Mouse (Mus musculus) large intestine, adult 2 months (tissue): ENCODE data around the gene Mamdc2. TPM values are rescaled to one million over a fixed set of nuclear protein-coding genes. Genes with fewer than 3 reads are reported as not detected.

Source experiments
- DNase-seq: peaks from one replicate; pipeline ENCODE4 v3.0.0-alpha.2; 2012; ENCODE audit warnings: low read depth, low spot score
- WGBS: fragments of 180-500 bp; shearing (Covaris S2); methylation state at CpG from one replicate; pipeline ENCODE4 v1.1.7; 2018; 5-methylcytosine and 5-hydroxymethylcytosine counted together
- polyA plus RNA-seq: library from polyadenylated mRNA; depleted of rRNA; stranded (reverse); fragments of >200 nt; gene quantifications from 2 replicates; pipeline ENCODE4 v1.2.3, GENCODE M21; 2012

Mamdc2 gene
- polyA plus RNA-seq, 1 experiment: 2.0 TPM

DNA sequence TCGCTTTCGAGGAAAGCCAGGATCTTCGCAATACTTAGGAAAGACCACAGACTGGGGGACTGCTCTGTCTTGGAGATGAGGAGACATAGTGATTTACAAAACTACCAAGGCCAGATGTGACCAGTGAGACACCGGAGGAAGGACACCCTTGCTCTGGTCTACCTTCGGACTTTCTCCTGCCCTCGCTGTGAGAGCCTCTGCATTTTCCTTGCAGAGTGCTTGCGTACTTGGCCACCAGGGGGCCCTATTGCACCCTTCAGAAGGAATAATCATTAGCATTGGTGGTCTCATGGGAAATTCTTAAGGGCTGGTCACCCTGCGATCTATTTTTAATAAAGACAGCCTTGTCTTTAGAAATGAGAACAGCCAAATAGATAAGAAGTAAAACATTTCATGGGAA is 75.0 kb downstream of the Mamdc2 start:
- WGBS: 39% methylated on average over 8 of the region's 8 CpGs
- DNase-seq: peak; percentile 6

GRCm38 (mm10) chr19:23369275-23369674 is 79.0 kb downstream of the Mamdc2 start:
- DNase-seq: no peak
- WGBS: 81% methylated on average over 4 of the region's 4 CpGs

DNA sequence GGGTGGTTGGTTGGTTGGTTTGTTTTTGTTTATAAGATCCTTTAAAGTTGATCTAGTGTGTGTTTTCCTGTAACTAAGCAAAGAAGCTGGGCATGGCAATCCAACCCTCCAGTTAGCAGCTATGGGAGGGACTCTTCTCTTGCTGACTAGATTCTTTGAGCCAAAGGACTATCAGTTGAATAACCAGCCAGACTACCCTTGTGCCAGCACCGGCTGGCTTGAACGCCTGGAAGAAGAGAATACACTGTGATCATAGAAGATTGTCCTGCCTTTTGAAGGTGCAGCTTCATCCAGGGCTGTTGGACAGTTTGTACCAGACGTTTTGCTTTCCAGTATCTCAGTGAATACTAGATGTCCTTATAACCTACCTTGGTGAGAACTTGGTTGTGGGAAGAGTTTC is 86.2 kb downstream of the Mamdc2 start:
- no peak for DNase-seq
- 59% methylated on average over 3 of the region's 3 CpGs for WGBS

- WGBS: 75% methylated on average over 4 of the region's 4 CpGs
- DNase-seq: no peak
Observed at GRCm38 (mm10) chr19:23361124-23361523, 87.1 kb downstream of the Mamdc2 start.

GRCm38 (mm10) chr19:23360536-23360935 is 87.7 kb downstream of the Mamdc2 start:
- no peak for DNase-seq
- 63% methylated on average over 4 of the region's 4 CpGs for WGBS

DNA sequence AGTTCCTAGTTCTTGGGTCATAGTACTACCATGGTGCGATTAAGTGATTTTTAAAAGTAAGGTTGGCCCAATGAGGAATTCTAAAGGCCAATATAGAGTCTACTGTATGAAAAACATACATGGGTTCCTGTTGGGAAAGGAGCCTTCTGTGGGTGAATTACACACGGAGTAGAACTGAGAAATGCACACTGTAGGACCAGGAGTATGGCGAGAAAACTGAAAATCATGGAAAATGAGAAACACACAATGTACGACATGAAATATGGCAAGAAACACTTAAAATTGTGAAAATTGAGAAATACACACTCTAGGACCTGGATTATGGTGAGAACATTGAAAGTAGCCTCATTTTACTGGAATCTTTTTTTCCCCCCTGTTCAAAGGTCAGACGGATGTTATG is 91.0 kb downstream of the Mamdc2 start:
- WGBS: 86% methylated on average over 5 of the region's 5 CpGs

DNA sequence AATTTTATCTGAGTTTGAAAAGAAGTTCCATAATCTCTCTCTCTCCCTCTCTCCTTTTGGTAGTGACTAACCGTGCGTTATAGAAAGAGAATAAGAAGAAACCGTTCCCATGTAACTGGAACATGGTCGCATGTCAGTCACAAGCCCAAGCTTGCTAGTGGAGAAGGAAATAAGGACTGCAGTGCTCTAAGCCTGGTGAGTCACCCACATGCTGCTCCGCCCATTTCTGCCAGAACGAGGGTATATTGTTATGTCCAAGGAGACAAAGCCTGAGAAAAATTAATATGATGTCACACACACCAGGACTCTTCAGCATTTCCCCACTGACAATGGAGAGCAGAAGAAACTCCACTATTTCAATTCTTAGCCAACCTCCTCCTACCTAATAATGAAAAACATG is 93.5 kb downstream of the Mamdc2 start:
- 57% methylated on average over 6 of the region's 6 CpGs for whole genome bisulfite sequencing
- DNase-seq: no peak

More for the DNA sequence above, 91.0 kb downstream of the Mamdc2 start:
- DNase-seq: no peak

GRCm38 (mm10) chr19:23353881-23354401 is 94.3 kb downstream of the Mamdc2 start:
- no peak for DNase-seq
- 48% methylated on average over 9 of the region's 9 CpGs for WGBS

DNA sequence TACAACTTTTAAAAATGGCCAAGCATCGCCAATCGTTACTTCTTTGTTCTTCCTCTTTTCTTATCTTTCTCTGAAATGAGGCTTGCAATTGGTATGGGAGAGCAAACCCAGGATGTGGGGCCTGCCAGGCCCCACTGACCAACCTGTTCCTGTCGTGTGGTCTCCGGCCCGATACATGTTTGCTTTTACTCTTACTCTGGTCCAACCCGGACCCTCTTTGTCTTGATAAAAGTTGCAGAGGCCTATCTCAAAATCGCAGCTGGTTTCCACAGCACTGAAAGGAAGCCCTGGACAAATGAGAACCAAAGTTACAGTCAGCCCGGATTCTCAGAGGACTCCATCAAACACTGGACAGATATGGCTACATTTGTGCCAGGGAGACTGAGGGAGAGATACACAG is 95.1 kb downstream of the Mamdc2 start:
- no peak for DNase-seq
- WGBS: 74% methylated on average over 8 of the region's 8 CpGs

- no peak for DNase-seq
- 74% methylated on average over 13 of the region's 13 CpGs for WGBS
Observed at GRCm38 (mm10) chr19:23351808-23352491, 96.3 kb downstream of the Mamdc2 start.

DNA sequence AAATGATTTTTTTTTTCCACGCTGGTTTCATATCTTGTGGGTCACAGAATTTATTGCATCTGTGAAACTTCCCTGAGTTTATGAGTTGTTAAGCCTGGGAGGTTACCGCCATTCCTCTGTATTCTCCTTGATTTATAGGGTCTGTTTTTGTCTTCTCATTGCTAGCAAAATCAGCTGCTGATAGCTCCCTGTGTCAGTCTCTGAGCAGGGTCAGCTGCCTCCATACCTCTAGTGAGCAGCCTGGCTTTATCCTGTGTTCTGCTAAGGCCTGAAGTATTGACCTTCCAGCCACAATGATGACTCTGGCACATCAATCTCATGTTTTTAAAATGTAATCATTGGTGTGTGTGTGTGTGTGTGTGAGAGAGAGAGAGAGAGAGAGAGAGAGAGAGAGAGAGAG is 98.3 kb downstream of the Mamdc2 start:
- DNase-seq: no peak
- WGBS: 17% methylated on average over 2 of the region's 2 CpGs

- no peak for DNase-seq
- 73% methylated on average over 3 of the region's 3 CpGs for WGBS
Observed at GRCm38 (mm10) chr19:23342782-23343181, 105.5 kb downstream of the Mamdc2 start.

- 96% methylated on average over 1 of the region's 1 CpGs for WGBS
- DNase-seq: no peak
Observed at GRCm38 (mm10) chr19:23332883-23333282, 115.4 kb downstream of the Mamdc2 start.

DNA sequence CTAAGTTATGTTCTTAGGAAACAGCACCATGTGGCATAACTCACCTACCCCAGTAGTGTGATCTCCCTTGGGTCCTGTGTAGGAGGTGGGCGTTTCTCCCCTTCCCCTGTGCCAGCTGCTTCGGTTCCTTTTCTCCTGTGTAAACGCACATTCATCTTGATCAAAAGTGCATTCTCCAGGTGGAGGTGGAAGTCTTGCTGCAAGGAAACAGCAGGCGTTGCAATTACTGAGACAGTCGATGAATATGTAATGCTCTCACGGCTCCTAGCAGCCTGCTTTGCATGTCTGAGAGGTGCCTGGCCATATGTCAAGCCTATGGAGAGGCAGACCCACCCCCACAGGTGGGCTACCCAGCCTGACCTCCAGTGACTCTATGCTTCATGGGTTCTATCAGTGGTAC is 117.4 kb downstream of the Mamdc2 start:
- WGBS: 42% methylated on average over 6 of the region's 6 CpGs
- DNase-seq: no peak

- 93% methylated on average over 2 of the region's 2 CpGs for WGBS
- DNase-seq: no peak
Observed at GRCm38 (mm10) chr19:23329346-23329745, 118.9 kb downstream of the Mamdc2 start.

- no peak for DNase-seq
- WGBS: 83% methylated on average over 3 of the region's 3 CpGs
Observed at GRCm38 (mm10) chr19:23327056-23327640, 121.1 kb downstream of the Mamdc2 start.

- DNase-seq: no peak
- 81% methylated on average over 3 of the region's 3 CpGs for WGBS
Observed at GRCm38 (mm10) chr19:23323107-23323506, 125.1 kb downstream of the Mamdc2 start.

- DNase-seq: no peak
- WGBS: 82% methylated on average over 5 of the region's 5 CpGs
Observed at GRCm38 (mm10) chr19:23317989-23318358, 130.3 kb downstream of the Mamdc2 start.

DNA sequence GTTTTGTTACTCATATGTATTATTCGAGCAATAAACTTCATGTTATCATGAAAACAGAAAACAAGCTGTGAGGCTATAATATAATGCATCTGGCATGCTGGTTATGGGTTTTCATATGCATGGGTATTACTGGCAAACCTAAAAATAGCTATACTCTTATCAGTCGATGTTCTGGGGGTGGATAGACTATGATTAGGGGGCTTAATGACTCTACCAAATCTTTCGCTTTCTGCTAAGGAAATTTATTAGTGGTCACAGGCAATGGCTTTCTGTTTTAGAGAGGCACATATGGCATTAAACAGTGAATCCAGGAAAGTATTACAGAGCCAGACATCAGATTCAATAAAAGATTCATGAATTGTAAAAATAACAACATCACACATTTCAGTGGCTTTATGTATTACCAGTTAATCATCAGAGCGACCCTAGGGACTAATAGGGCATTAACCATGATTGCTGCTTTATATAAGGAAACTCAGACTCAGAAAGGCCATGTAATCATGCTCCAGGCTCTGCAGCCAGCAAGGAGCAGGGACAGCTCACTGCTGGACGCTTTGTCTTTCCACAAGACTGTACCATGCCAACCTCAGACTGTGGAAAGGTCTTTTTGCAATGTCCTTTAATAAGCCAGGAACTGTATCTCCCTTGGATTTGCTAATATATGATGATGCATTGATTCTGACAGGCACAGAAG is 130.8 kb downstream of the Mamdc2 start:
- 71% methylated on average over 5 of the region's 5 CpGs for WGBS
- no peak for DNase-seq

DNA sequence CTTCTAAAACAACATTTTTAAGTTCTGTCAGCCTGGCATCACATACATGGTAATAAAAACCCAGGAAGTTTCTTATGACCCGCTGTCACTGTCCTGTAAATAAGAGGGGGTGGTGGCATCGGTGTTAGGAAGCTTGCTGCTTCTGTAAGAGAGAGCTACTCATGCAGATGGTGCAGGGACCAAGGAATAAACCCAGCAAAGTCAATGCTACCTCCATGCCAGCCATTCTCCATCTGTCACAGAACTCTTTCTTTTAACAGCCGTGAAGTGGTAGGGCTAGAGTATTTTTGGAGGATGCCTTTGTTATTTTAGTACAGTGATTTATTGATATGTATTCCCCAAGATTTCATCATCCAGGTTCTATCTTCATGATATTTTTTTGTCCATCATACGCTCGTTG is 131.4 kb downstream of the Mamdc2 start:
- WGBS: 81% methylated on average over 5 of the region's 5 CpGs

DNA sequence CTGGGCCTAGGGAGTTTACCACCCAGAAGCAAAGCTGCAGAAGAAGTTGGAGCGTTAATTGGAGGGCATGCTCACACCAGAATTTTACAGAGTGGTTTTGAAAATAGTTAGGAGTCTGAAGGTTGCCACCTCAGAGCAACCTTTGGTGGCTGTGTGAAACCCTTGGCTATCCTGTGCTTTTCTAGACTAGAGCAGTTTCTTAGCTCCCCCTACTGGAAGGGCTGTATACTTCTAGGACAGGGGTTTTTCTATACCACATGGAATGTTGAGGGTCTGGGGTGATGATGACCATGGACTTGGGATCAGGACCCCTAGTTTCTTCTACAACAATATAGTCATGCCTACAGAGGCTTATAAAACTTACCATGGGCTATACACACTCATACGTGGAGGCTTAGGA is 138.3 kb downstream of the Mamdc2 start:
- DNase-seq: no peak
- WGBS: 73% methylated on average over 2 of the region's 2 CpGs

More for the DNA sequence above, 131.4 kb downstream of the Mamdc2 start:
- DNase-seq: no peak
